Comparison of ENCODE assay signal across 21 mouse cellular contexts in genomic region chr14:45034293-45034692, GRCm38 (mm10). TPM values are rescaled to one million over a fixed set of nuclear protein-coding genes. Genes with fewer than 3 reads are reported as not detected.
"Had no signal": no experiment of that assay in that cellular context is flagged by ENCODE, and none has a peak within 500 bp of the region (broad histone marks: within the 10 kb centered on the region; RNA-seq: fewer than 3 reads in every experiment).

No protein-coding gene starts in this region.

- DNase-seq: gastrocnemius, adult 2 months; gastrocnemius, postnatal 10 days; gastrocnemius, postnatal 25 days; heart, adult 11 months; heart, adult 2 months; heart, postnatal 10 days; heart, postnatal 4 days; kidney, adult 18-20 months; kidney, adult 8-10 months; kidney, postnatal 10 days; kidney, postnatal 25 days; kidney, postnatal 4 days; layer of hippocampus, postnatal 36 days; left cerebral cortex, postnatal 4 days had no signal

- ATAC-seq: hindbrain, embryonic 16.5 days; intestine, embryonic 15.5 days; intestine, postnatal 0 days; liver, embryonic 12.5 days had no signal

RNA-seq across cellular contexts. Expression of gene Ptger2, which starts 46.3 kb away (rescaled TPM):
- polyA plus RNA-seq: heart, embryonic 10.5 days; heart, embryonic 14.5 days; limb, embryonic 11.5 days had no signal
